Mouse (Mus musculus) spleen, postnatal 4 days (tissue): ENCODE measurements around the gene Zfp385c.

Experiments used
- DNase-seq, 2 experiments: peaks; one replicate each; pipeline ENCODE4 v3.0.0; 2022; ENCODE audit warnings: low spot score in 2 of 2

Gene Zfp385c

GRCm38 (mm10) chr11:100718462-100718861 is 26.2 kb upstream of the Zfp385c start:
- DNase-seq = no peak

- no peak for DNase-seq
Measured at GRCm38 (mm10) chr11:100716649-100717048, 24.4 kb upstream of the Zfp385c start.

GRCm38 (mm10) chr11:100714948-100715347 is 22.7 kb upstream of the Zfp385c start:
- no peak for DNase-seq

GRCm38 (mm10) chr11:100714534-100714915 is 22.3 kb upstream of the Zfp385c start:
- DNase-seq = peak; percentile 83 to 91

- peak; percentile 76 to 84 for DNase-seq
Measured at GRCm38 (mm10) chr11:100713735-100714533, 21.7 kb upstream of the Zfp385c start, which contains the start of gene Hspb9. Hspb9 (plus strand) TSS chr11:100713850.

- DNase-seq = no peak
Measured at GRCm38 (mm10) chr11:100713174-100713573, 20.9 kb upstream of the Zfp385c start.

GRCm38 (mm10) chr11:100711783-100712615 is 19.7 kb upstream of the Zfp385c start, which contains the start of gene Kat2a:
Kat2a (minus strand) TSS chr11:100712465.
- peak; percentile 77 to 88 for DNase-seq

- no peak for DNase-seq
Measured at GRCm38 (mm10) chr11:100710977-100711376, 18.7 kb upstream of the Zfp385c start.

- DNase-seq = no peak
Measured at GRCm38 (mm10) chr11:100710528-100710927, 18.3 kb upstream of the Zfp385c start.

GRCm38 (mm10) chr11:100709201-100709810 is 17.1 kb upstream of the Zfp385c start:
- no peak for DNase-seq

GRCm38 (mm10) chr11:100705095-100705747 is 13.0 kb upstream of the Zfp385c start:
- no peak for DNase-seq

- DNase-seq = no peak
Measured at GRCm38 (mm10) chr11:100703851-100704531, 11.7 kb upstream of the Zfp385c start, which contains the start of gene Dhx58. Dhx58 (minus strand) TSS chr11:100704271.

- no peak for DNase-seq
Measured at GRCm38 (mm10) chr11:100703366-100703765, 11.1 kb upstream of the Zfp385c start.

- DNase-seq = no peak
Measured at GRCm38 (mm10) chr11:100702906-100703305, 10.7 kb upstream of the Zfp385c start.

- peak; percentile 62 to 82 for DNase-seq
Measured at GRCm38 (mm10) chr11:100702081-100702851, 10.0 kb upstream of the Zfp385c start.

GRCm38 (mm10) chr11:100701301-100701700 is 9.0 kb upstream of the Zfp385c start:
- DNase-seq = peak; percentile 83 to 85

- no peak for DNase-seq
Measured at GRCm38 (mm10) chr11:100700710-100701109, 8.5 kb upstream of the Zfp385c start.

- DNase-seq = no peak
Measured at GRCm38 (mm10) chr11:100697921-100698320, 5.7 kb upstream of the Zfp385c start.

- peak; percentile 74 to 92 for DNase-seq
Measured at GRCm38 (mm10) chr11:100694926-100695325, 2.7 kb upstream of the Zfp385c start.

- DNase-seq = no peak
Measured at GRCm38 (mm10) chr11:100693154-100693553, 899 bp upstream of the Zfp385c start.
